Mouse (Mus musculus) kidney, embryonic 14.5 days (tissue): Measurements from ENCODE around the gene Ttyh2. TPM values are rescaled to one million over a fixed set of nuclear protein-coding genes. Genes with fewer than 3 reads are reported as not detected.

ENCODE experiments used
- ATAC-seq: fragments of 200-750 bp; cut with Nextera tagmentation; 2 replicates; pipeline ENCODE4 v1.8.0; 2017; ENCODE audit warnings: moderate number of reproducible peaks, mild to moderate bottlenecking, moderate TSS enrichment, moderate library complexity; ENCODE audit not compliant: low FRiP score, low TSS enrichment
- H3K27ac ChIP-seq: fragments of 300-500 bp; sonication (generic); 2 replicates; pipeline ENCODE4 v1.5.1; 2014; ENCODE audit warnings: low read depth, mild to moderate bottlenecking, low read length, moderate library complexity, mixed read lengths
- H3K27me3 ChIP-seq: fragments of 300-500 bp; sonication (generic); 2 replicates; pipeline ENCODE4 v1.6.1; 2014; ENCODE audit warnings: mild to moderate bottlenecking, low read length; ENCODE audit not compliant: control insufficient read depth, insufficient read depth
- H3K36me3 ChIP-seq: fragments of 300-500 bp; sonication (generic); 2 replicates; pipeline ENCODE4 v1.6.1; 2014; ENCODE audit warnings: low read length, mixed read lengths; ENCODE audit not compliant: control insufficient read depth, insufficient read depth
- H3K4me1 ChIP-seq: fragments of 300-500 bp; sonication (generic); 2 replicates; pipeline ENCODE4 v1.6.1; 2014; ENCODE audit warnings: low read length, mixed read lengths; ENCODE audit not compliant: control insufficient read depth, insufficient read depth
- H3K4me2 ChIP-seq: fragments of 300-500 bp; sonication (generic); replicated peaks from 2 replicates; pipeline ENCODE4 v1.6.1; 2014; ENCODE audit warnings: low read depth, mild to moderate bottlenecking, low read length
- H3K4me3 ChIP-seq: fragments of 300-500 bp; sonication (generic); 2 replicates; pipeline ENCODE4 v1.5.1; 2014; ENCODE audit warnings: mild to moderate bottlenecking, low read length
- H3K9ac ChIP-seq: fragments of 300-500 bp; sonication (generic); 2 replicates; pipeline ENCODE4 v1.6.1; 2014; ENCODE audit warnings: low read depth, mild to moderate bottlenecking, low read length, moderate library complexity
- H3K9me3 ChIP-seq: fragments of 300-500 bp; sonication (generic); 2 replicates; pipeline ENCODE4 v1.6.1; 2016; ENCODE audit warnings: low read length; ENCODE audit not compliant: control insufficient read depth
- WGBS: fragments of 180-500 bp; shearing (Covaris S2); extraction: QIAGEN DNeasy Blood & Tissue Kit; methylation state at CpG from one replicate; pipeline ENCODE4 v1.1.7; 2014; 5-methylcytosine and 5-hydroxymethylcytosine counted together
- polyA plus RNA-seq: library from polyadenylated mRNA; unstranded; fragments of >200 nt; fragmentation: Nextera tagmentation; extraction: Ambion mirVana; gene quantifications from 2 replicates; pipeline ENCODE4 v1.2.1, GENCODE M21; 2014

The Ttyh2 gene
- polyA plus RNA-seq, 1 experiment from 2014 or later: 10.4 TPM

- no peak overlapping the region for H3K27ac ChIP-seq
- ATAC-seq: no peak
Measured at GRCm38 (mm10) chr11:114638647-114639290, 36.5 kb upstream of the Ttyh2 start.

GRCm38 (mm10) chr11:114639681-114640103 lies 35.5 kb upstream of the Ttyh2 start:
- Histone ChIP-seq H3K27me3 (peaks cover 7% of the 10 kb centered on the region; the same call in 1 of the 2 replicates), H3K9me3 (no peaks in the 10 kb centered on the region), H3K4me2 (peak overlapping the region; percentile 26), H3K9ac (no peak overlapping the region), H3K36me3 (no peaks in the 10 kb centered on the region), H3K4me1 (0 out of 2 replicates have a peak, but pooled peaks cover 5% of the 10 kb centered on the region), H3K4me3 (no peak overlapping the region), H3K27ac (no peak overlapping the region)
- under 1% methylated on average over 19 of the region's 19 CpGs for WGBS
- no peak for ATAC-seq

More at GRCm38 (mm10) chr11:114638647-114639290, 36.5 kb upstream of the Ttyh2 start:
- Histone ChIP-seq H3K4me3 (no peak overlapping the region), H3K36me3 (no peaks in the 10 kb centered on the region), H3K27me3 (peaks cover 7% of the 10 kb centered on the region; the same call in 1 of the 2 replicates), H3K9ac (no peak overlapping the region), H3K4me2 (no peak overlapping the region), H3K9me3 (no peaks in the 10 kb centered on the region), H3K4me1 (0 out of 2 replicates have a peak, but pooled peaks cover 5% of the 10 kb centered on the region)
- 65% methylated on average over 10 of the region's 10 CpGs for WGBS

GRCm38 (mm10) chr11:114640658-114641057 lies 34.6 kb upstream of the Ttyh2 start:
- no peak overlapping the region for H3K4me2 ChIP-seq
- no peaks in the 10 kb centered on the region for H3K36me3 ChIP-seq
- no peak overlapping the region for H3K27ac ChIP-seq
- no peaks in the 10 kb centered on the region for H3K9me3 ChIP-seq
- peaks cover 7% of the 10 kb centered on the region; the same call in 1 of the 2 replicates for H3K27me3 ChIP-seq
- ATAC-seq: no peak
- no peak overlapping the region for H3K4me3 ChIP-seq
- 39% methylated on average over 6 of the region's 6 CpGs for WGBS
- H3K9ac ChIP-seq: no peak overlapping the region
- 0 out of 2 replicates have a peak, but pooled peaks cover 5% of the 10 kb centered on the region for H3K4me1 ChIP-seq

- H3K4me3 ChIP-seq: no peak overlapping the region
- no peak overlapping the region for H3K4me2 ChIP-seq
Measured at GRCm38 (mm10) chr11:114641136-114641535, 34.1 kb upstream of the Ttyh2 start.

GRCm38 (mm10) chr11:114642184-114642583 lies 33.0 kb upstream of the Ttyh2 start:
- H3K27me3 ChIP-seq: peaks cover 7% of the 10 kb centered on the region; the same call in 1 of the 2 replicates
- H3K9me3 ChIP-seq: peaks cover 3% of the 10 kb centered on the region; the same call in 1 of the 2 replicates
- 59% methylated on average over 12 of the region's 12 CpGs for WGBS
- no peak overlapping the region for H3K4me2 ChIP-seq
- H3K27ac ChIP-seq: no peak overlapping the region
- 0 out of 2 replicates have a peak, but pooled peaks cover 5% of the 10 kb centered on the region for H3K4me1 ChIP-seq
- no peak overlapping the region for H3K9ac ChIP-seq
- H3K36me3 ChIP-seq: no peaks in the 10 kb centered on the region
- no peak overlapping the region for H3K4me3 ChIP-seq
- ATAC-seq: 0 out of 2 replicates have a peak, but pooled peaks have one; percentile 41

More at GRCm38 (mm10) chr11:114641136-114641535, 34.1 kb upstream of the Ttyh2 start:
- Histone ChIP-seq H3K27ac (no peak overlapping the region), H3K36me3 (no peaks in the 10 kb centered on the region), H3K27me3 (peaks cover 7% of the 10 kb centered on the region; the same call in 1 of the 2 replicates), H3K9ac (no peak overlapping the region), H3K4me1 (0 out of 2 replicates have a peak, but pooled peaks cover 5% of the 10 kb centered on the region), H3K9me3 (no peaks in the 10 kb centered on the region)
- no peak for ATAC-seq
- 85% methylated on average over 8 of the region's 8 CpGs for WGBS

- Histone ChIP-seq H3K36me3 (no peaks in the 10 kb centered on the region), H3K9me3 (peaks cover 3% of the 10 kb centered on the region; the same call in 1 of the 2 replicates), H3K4me1 (0 out of 2 replicates have a peak, but pooled peaks cover 5% of the 10 kb centered on the region), H3K4me2 (no peak overlapping the region), H3K27me3 (peaks cover under 1% of the 10 kb centered on the region; the same call in 1 of the 2 replicates), H3K4me3 (no peak overlapping the region), H3K9ac (no peak overlapping the region), H3K27ac (no peak overlapping the region)
- no peak for ATAC-seq
- 73% methylated on average over 11 of the region's 11 CpGs for WGBS
Measured at GRCm38 (mm10) chr11:114642926-114643325, 32.3 kb upstream of the Ttyh2 start.

GRCm38 (mm10) chr11:114644122-114644521 lies 31.1 kb upstream of the Ttyh2 start:
- ATAC-seq: no peak
- H3K4me1 ChIP-seq: 0 out of 2 replicates have a peak, but pooled peaks cover 5% of the 10 kb centered on the region
- H3K4me3 ChIP-seq: no peak overlapping the region
- no peak overlapping the region for H3K4me2 ChIP-seq
- no peaks in the 10 kb centered on the region; the same call in 1 of the 2 replicates for H3K27me3 ChIP-seq
- no peak overlapping the region for H3K9ac ChIP-seq
- 54% methylated on average over 2 of the region's 2 CpGs for WGBS
- no peaks in the 10 kb centered on the region for H3K36me3 ChIP-seq
- H3K27ac ChIP-seq: no peak overlapping the region
- H3K9me3 ChIP-seq: peaks cover 3% of the 10 kb centered on the region; the same call in 1 of the 2 replicates

- no peak overlapping the region for H3K27ac ChIP-seq
- H3K4me3 ChIP-seq: no peak overlapping the region
- no peaks in the 10 kb centered on the region for H3K27me3 ChIP-seq
- no peak overlapping the region for H3K4me2 ChIP-seq
- H3K4me1 ChIP-seq: no peaks in the 10 kb centered on the region
- no peaks in the 10 kb centered on the region for H3K36me3 ChIP-seq
- H3K9ac ChIP-seq: no peak overlapping the region
- H3K9me3 ChIP-seq: peaks cover 3% of the 10 kb centered on the region; the same call in 1 of the 2 replicates
- 65% methylated on average over 4 of the region's 4 CpGs for WGBS
- no peak for ATAC-seq
Measured at GRCm38 (mm10) chr11:114649510-114649909, 25.7 kb upstream of the Ttyh2 start.

GRCm38 (mm10) chr11:114652531-114652930 lies 22.7 kb upstream of the Ttyh2 start:
- no peaks in the 10 kb centered on the region for H3K4me1 ChIP-seq
- no peak overlapping the region for H3K4me2 ChIP-seq
- ATAC-seq: no peak
- H3K9me3 ChIP-seq: no peaks in the 10 kb centered on the region
- H3K9ac ChIP-seq: no peak overlapping the region
- no peaks in the 10 kb centered on the region for H3K36me3 ChIP-seq
- WGBS: 4% methylated on average over 16 of the region's 16 CpGs
- no peak overlapping the region for H3K27ac ChIP-seq
- H3K27me3 ChIP-seq: no peaks in the 10 kb centered on the region; the same call in 1 of the 2 replicates
- H3K4me3 ChIP-seq: no peak overlapping the region
